Mouse (Mus musculus) limb, embryonic 14.5 days (tissue): ENCODE measurements at regions not wholly inside any gene's neighbourhood (a gene's known extent, or its start where the extent isn't known, plus 50 kb on each side); places are given as distances from the start of the nearest gene placed in this dataset.

ENCODE experiments used
- ATAC-seq: fragments of 200-750 bp; cut with Nextera tagmentation; 2 replicates; pipeline ENCODE4 v1.8.0; 2017; ENCODE audit warnings: low read depth, moderate number of reproducible peaks, moderate TSS enrichment; ENCODE audit not compliant: low FRiP score
- DNase-seq: peaks from one replicate; pipeline ENCODE4 v3.0.0-alpha.2; 2015; ENCODE audit warnings: low spot score
- H3K27ac ChIP-seq: fragments of 300-500 bp; sonication (generic); replicated peaks from 2 replicates; pipeline ENCODE4 v1.5.1; 2014; ENCODE audit warnings: low read depth, mild to moderate bottlenecking, low read length, moderate library complexity, mixed read lengths
- H3K27me3 ChIP-seq: fragments of 300-500 bp; sonication (generic); 2 replicates; pipeline ENCODE4 v1.6.1; 2014; ENCODE audit warnings: low read length, mixed read lengths; ENCODE audit not compliant: control insufficient read depth, insufficient read depth
- H3K36me3 ChIP-seq: fragments of 300-500 bp; sonication (generic); 2 replicates; pipeline ENCODE4 v1.6.1; 2014; ENCODE audit warnings: mild to moderate bottlenecking, low read length, moderate library complexity, mixed read lengths; ENCODE audit not compliant: control insufficient read depth, insufficient read depth
- H3K4me1 ChIP-seq: fragments of 300-500 bp; sonication (generic); 2 replicates; pipeline ENCODE4 v1.6.1; 2014; ENCODE audit warnings: antibody characterized with exemption, low read length, mixed read lengths; ENCODE audit not compliant: control insufficient read depth, insufficient read depth
- H3K4me2 ChIP-seq: fragments of 300-500 bp; sonication (generic); replicated peaks from 2 replicates; pipeline ENCODE4 v1.6.1; 2014; ENCODE audit warnings: low read depth, mild to moderate bottlenecking, low read length, moderate library complexity; ENCODE audit not compliant: severe bottlenecking
- H3K4me3 ChIP-seq: fragments of 300-500 bp; sonication (generic); replicated peaks from 2 replicates; pipeline ENCODE4 v1.5.1; 2014; ENCODE audit warnings: low read length
- H3K9ac ChIP-seq: fragments of 300-500 bp; sonication (generic); 2 replicates; pipeline ENCODE4 v1.6.1; 2014; ENCODE audit warnings: mild to moderate bottlenecking, low read depth, low read length, moderate library complexity; ENCODE audit not compliant: severe bottlenecking
- H3K9me3 ChIP-seq: fragments of 300-500 bp; sonication (generic); 2 replicates; pipeline ENCODE4 v1.6.1; 2016; ENCODE audit warnings: low read length; ENCODE audit not compliant: control insufficient read depth
- POLR2A ChIP-seq: fragments of 200-500 bp; IDR thresholded peaks from 2 replicates; pipeline ENCODE4 v1.8.0; 2012; ENCODE audit warnings: inconsistent platforms, mild to moderate bottlenecking, moderate library complexity, borderline replicate concordance; ENCODE audit not compliant: insufficient read depth, insufficient read length; ENCODE audit errors: extremely low read depth
- WGBS: fragments of 180-500 bp; shearing (Covaris S2); extraction: QIAGEN DNeasy Blood & Tissue Kit; methylation state at CpG from one replicate; pipeline ENCODE4 v1.1.7; 2014; 5-methylcytosine and 5-hydroxymethylcytosine counted together

DNA sequence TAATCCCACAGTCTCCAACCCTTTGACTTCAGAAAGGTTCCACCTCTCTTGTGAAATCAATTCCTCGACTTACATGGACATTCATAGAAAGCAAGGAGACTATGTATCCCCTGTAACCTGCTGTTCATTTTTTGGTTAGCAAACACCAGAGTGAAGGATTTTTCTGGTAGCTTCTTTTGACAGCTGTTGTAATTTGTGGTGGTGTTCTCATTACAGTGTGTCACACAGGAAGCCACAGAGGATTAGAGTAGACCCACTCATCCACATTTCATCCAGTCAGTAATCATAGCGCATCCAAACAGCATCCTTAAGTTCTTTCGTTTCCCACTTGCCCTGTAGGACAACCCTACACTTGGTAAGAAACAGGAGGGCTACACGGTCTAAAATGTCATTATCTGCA is 443.1 kb downstream of the Efna5 start:
- no peak for DNase-seq
- no peak for ATAC-seq
- WGBS: 78% methylated on average over 4 of the region's 4 CpGs
- no peak overlapping the region for H3K4me2 ChIP-seq
- H3K36me3 ChIP-seq: no peaks in the 10 kb centered on the region
- H3K9me3 ChIP-seq: no peaks in the 10 kb centered on the region
- no peak overlapping the region for H3K27ac ChIP-seq
- no peaks in the 10 kb centered on the region for H3K4me1 ChIP-seq
- no peak for TF ChIP-seq POLR2A
- no peaks in the 10 kb centered on the region for H3K27me3 ChIP-seq
- no peak overlapping the region for H3K4me3 ChIP-seq
- no peak overlapping the region for H3K9ac ChIP-seq

DNA sequence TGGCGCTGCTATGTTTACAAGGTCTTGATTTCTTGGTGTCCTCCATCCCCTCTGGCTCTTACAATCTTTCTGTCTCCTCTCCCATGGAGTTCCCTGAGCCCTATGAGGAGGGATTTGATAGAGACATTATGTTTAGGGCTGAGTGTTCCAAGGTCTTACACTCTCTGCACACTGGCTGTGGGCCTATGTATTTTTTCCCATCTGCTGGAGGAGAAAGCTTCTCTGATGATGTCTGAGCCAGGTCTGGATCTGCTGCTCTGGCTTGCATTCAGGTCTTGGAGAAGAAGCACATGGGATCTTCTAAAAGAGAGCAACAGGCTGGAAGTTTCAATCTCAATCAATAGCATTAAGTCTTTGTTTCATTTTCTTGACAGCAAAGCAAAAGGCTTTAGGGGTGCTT is 445.1 kb downstream of the Efna5 start:
- 75% methylated on average over 1 of the region's 1 CpGs for WGBS
- Histone ChIP-seq H3K4me2 (no peak overlapping the region), H3K27ac (no peak overlapping the region), H3K27me3 (no peaks in the 10 kb centered on the region), H3K4me1 (no peaks in the 10 kb centered on the region), H3K9ac (no peak overlapping the region), H3K9me3 (no peaks in the 10 kb centered on the region), H3K4me3 (no peak overlapping the region), H3K36me3 (no peaks in the 10 kb centered on the region)
- no peak for TF ChIP-seq POLR2A
- DNase-seq (no peak), ATAC-seq (no peak)

DNA sequence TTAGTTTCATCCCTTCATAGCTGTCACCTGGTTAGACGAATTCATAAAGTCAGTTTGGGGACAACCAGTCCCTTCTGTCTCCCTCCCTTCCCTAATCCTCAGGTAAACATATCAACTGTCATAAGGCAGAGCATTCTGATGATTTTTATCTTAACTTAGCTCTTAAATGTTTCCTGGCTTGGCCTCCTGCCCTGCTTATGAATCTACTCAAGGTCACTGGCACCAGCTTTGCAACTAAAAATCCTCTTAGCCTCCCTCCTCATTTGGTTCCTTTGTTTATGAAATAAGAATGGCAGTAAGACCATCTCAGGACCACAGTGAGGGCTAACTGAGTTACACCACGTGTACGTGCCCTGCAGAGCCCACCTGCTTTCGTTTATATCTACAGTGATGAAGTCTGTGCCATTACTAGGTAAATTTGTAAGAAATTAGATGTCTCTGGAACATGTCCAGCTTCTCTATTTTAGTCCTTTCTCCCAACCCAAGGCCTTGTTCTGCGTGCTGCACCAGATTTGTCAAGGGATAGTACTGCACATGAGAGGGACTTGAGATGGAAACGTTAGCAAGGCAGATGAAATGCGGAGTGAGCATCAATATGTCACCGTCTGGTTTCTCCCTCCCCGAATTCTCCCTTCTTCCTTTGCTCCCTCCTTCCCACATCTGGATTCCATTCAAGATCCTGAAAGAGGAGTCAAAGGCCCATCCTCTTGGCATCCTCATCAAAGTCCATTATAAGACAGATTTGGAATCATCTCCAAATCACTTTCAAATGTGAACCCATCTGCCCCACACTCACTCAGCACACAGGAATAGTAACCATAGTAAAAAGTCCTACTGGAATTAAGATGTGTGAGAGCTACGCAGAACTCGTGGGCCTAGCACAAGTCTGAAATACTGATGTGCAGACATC is 457.4 kb downstream of the Efna5 start:
- 48% methylated on average over 11 of the region's 11 CpGs for WGBS
- no peaks in the 10 kb centered on the region for H3K36me3 ChIP-seq
- peak; percentile 63 for DNase-seq
- H3K9ac ChIP-seq: no peak overlapping the region
- no peaks in the 10 kb centered on the region for H3K4me1 ChIP-seq
- H3K27me3 ChIP-seq: no peaks in the 10 kb centered on the region
- no peaks in the 10 kb centered on the region for H3K9me3 ChIP-seq
- H3K27ac ChIP-seq: no peak overlapping the region
- no peak overlapping the region for H3K4me2 ChIP-seq
- H3K4me3 ChIP-seq: no peak overlapping the region
- no peak for TF ChIP-seq POLR2A
- ATAC-seq: no peak

DNA sequence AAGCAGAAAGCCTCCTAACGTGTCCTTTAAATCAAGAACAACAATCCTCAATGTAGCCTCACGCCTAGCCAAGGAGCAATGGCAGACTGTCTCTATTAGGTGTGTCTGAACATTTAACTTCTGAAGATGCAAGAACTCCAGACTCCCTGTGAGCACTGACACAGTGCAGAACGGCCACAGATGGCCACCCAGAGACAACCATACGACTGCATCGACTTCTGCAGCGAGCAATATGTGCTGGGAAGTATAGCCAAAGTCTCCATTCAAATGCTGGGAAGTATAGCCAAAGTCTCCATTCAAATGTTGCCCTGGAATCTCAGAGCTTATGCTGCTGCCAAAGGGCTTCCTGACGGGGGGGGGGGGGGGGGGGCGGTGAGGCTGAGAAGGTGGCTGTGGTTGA is 463.5 kb downstream of the Efna5 start:
- ATAC-seq: no peak

DNA sequence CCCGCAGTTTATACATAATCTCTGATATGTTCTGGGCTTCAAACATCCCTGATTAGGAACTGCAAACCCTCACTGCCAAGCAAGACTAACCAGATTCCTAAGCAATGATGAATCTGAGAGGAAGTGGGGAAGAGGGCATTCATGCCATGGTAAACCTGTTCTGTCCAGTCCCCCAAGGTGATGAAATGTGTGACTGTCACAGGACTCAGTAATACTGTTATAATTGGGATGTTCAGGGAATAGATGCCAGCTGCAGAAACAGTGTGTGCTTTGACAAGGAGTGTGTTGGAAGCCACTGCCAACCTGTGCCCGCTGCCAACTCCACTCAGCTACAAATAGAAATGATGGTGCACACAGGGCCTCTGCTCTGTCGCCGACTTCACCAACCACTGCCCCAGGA is 466.0 kb downstream of the Efna5 start:
- ATAC-seq (no peak), DNase-seq (no peak)
- no peak overlapping the region for H3K4me2 ChIP-seq
- H3K4me1 ChIP-seq: no peaks in the 10 kb centered on the region
- no peak overlapping the region for H3K27ac ChIP-seq
- H3K36me3 ChIP-seq: no peaks in the 10 kb centered on the region
- 91% methylated on average over 4 of the region's 4 CpGs for WGBS
- H3K9me3 ChIP-seq: no peaks in the 10 kb centered on the region
- no peak for TF ChIP-seq POLR2A
- no peak overlapping the region for H3K4me3 ChIP-seq
- H3K27me3 ChIP-seq: no peaks in the 10 kb centered on the region
- H3K9ac ChIP-seq: no peak overlapping the region

More for the DNA sequence above, 463.5 kb downstream of the Efna5 start:
- Histone ChIP-seq H3K4me1 (no peaks in the 10 kb centered on the region), H3K4me3 (no peak overlapping the region), H3K27me3 (no peaks in the 10 kb centered on the region), H3K27ac (no peak overlapping the region), H3K9me3 (no peaks in the 10 kb centered on the region), H3K36me3 (no peaks in the 10 kb centered on the region), H3K9ac (no peak overlapping the region), H3K4me2 (no peak overlapping the region)
- WGBS: 75% methylated on average over 8 of the region's 8 CpGs
- no peak for TF ChIP-seq POLR2A
- DNase-seq: no peak

DNA sequence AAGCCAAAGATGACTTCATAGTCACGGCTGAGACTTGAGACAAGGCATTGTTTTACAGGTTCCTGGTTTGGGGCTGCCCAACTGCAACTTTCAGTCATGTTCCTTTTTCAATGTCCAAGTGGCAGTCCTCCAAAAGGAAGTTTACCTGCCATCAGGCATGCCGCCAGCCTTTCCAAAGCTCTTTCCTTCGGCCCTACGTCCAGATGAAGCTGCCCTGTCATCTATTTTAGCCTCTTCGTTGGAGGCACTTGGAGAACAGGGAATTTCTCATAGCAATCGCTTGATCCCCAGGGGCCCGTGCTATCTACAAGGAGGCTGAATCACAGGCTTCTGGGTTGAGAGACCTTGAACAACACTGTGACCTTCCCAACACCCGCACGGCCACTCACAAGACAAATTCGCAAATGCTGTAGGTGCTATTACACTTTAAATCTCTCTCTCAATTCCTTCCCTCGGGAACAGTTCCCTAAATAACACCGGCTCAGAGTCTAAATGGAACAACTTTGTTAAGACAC is 468.4 kb downstream of the Efna5 start:
- no peaks in the 10 kb centered on the region for H3K4me1 ChIP-seq
- TF ChIP-seq POLR2A: no peak
- no peak overlapping the region for H3K4me2 ChIP-seq
- H3K27ac ChIP-seq: no peak overlapping the region
- ATAC-seq (no peak), DNase-seq (no peak)
- peaks cover 3% of the 10 kb centered on the region; the same call in 1 of the 2 replicates for H3K9me3 ChIP-seq
- no peak overlapping the region for H3K4me3 ChIP-seq
- no peaks in the 10 kb centered on the region for H3K36me3 ChIP-seq
- WGBS: 82% methylated on average over 12 of the region's 12 CpGs
- no peaks in the 10 kb centered on the region for H3K27me3 ChIP-seq
- H3K9ac ChIP-seq: no peak overlapping the region
